Mouse (Mus musculus) T-helper 17 cell (primary cell): ENCODE measurements around the gene E2f3.

Experiments
- in situ Hi-C, 2 experiments: fragments of 300-600 bp; cut with MboI, MseI; formaldehyde crosslinking; loops; 1 replicate in 1 of 2; 2 replicates in 1 of 2; pipeline ENCODE4 v1.15.1; 2025; ENCODE audit warnings: high pct_unique_total_duplicates in 2 of 2

E2f3 gene

GRCm38 (mm10) chr13:29926168-29926567 lies 59.7 kb downstream of the E2f3 start:
- in situ Hi-C loops, result no loop called here

GRCm38 (mm10) chr13:29919841-29920240 lies 66.0 kb downstream of the E2f3 start:
- in situ Hi-C loops, result no loop called here

GRCm38 (mm10) chr13:29916561-29916960 lies 69.3 kb downstream of the E2f3 start:
- in situ Hi-C loops, result no loop called here

GRCm38 (mm10) chr13:29913606-29914005 lies 72.3 kb downstream of the E2f3 start:
- in situ Hi-C loops, result no loop called here

- in situ Hi-C loops, result no loop called here
These were observed 72.8 kb downstream of the E2f3 start for GRCm38 (mm10) chr13:29913061-29913460.

GRCm38 (mm10) chr13:29912251-29912650 lies 73.6 kb downstream of the E2f3 start:
- in situ Hi-C loops, result no loop called here

GRCm38 (mm10) chr13:29911141-29911540 lies 74.7 kb downstream of the E2f3 start:
- in situ Hi-C loops, result no loop called here

- in situ Hi-C loops, result no loop called here
These were observed 77.4 kb downstream of the E2f3 start for GRCm38 (mm10) chr13:29908431-29908830.

- in situ Hi-C loops, result no loop called here
These were observed 77.9 kb downstream of the E2f3 start for GRCm38 (mm10) chr13:29907995-29908394.

- in situ Hi-C loops, result no loop called here
These were observed 79.1 kb downstream of the E2f3 start for GRCm38 (mm10) chr13:29906734-29907133.

- in situ Hi-C loops, result loop anchor here in 1 of 2 experiments (5.0 kb wide), 1 partner anchor 46 kb away; the partner anchor contains the start of gene Cdkal1
These were observed 82.5 kb downstream of the E2f3 start for GRCm38 (mm10) chr13:29903341-29903740.

- in situ Hi-C loops, result loop anchor here in 1 of 2 experiments (5.0 kb wide), 1 partner anchor 45 kb away; the partner anchor contains the start of gene Cdkal1
These were observed 83.2 kb downstream of the E2f3 start for GRCm38 (mm10) chr13:29902676-29903075.

- in situ Hi-C loops, result loop anchor here in 1 of 2 experiments (5.0 kb wide), 1 partner anchor 44 kb away; the partner anchor contains the start of gene Cdkal1
These were observed 84.2 kb downstream of the E2f3 start for GRCm38 (mm10) chr13:29901641-29902040.

GRCm38 (mm10) chr13:29866780-29867179 lies 119.1 kb downstream of the E2f3 start:
- in situ Hi-C loops, result loop anchor here in 1 of 2 experiments (10.0 kb wide), 1 partner anchor 398 kb away; no protein-coding TSS in a partner anchor

- in situ Hi-C loops, result loop anchor here in 1 of 2 experiments (10.0 kb wide), 1 partner anchor 400 kb away; no protein-coding TSS in a partner anchor
These were observed 121.5 kb downstream of the E2f3 start for GRCm38 (mm10) chr13:29864331-29864730.

- in situ Hi-C loops, result loop anchor here in 1 of 2 experiments (10.0 kb wide), 1 partner anchor 405 kb away; no protein-coding TSS in a partner anchor
These were observed 125.8 kb downstream of the E2f3 start for GRCm38 (mm10) chr13:29860087-29860486.

GRCm38 (mm10) chr13:29857436-29857835 lies 128.4 kb downstream of the E2f3 start:
- in situ Hi-C loops, result loop anchor here (5.0 to 10.0 kb wide), 5 partner anchors 45 to 407 kb away; partner anchors contain the start of gene E2f3 (in 1 of the 2)
